Mouse (Mus musculus) intestine, embryonic 16.5 days (tissue): ENCODE measurements around the gene Mark2. TPM values are rescaled to one million over a fixed set of nuclear protein-coding genes. Genes with fewer than 3 reads are reported as not detected.

Experiments
- ATAC-seq: fragments of 200-750 bp; cut with Nextera tagmentation; 2 replicates; pipeline ENCODE4 v1.8.0; 2017; ENCODE audit warnings: moderate TSS enrichment, moderate library complexity
- H3K27ac ChIP-seq: fragments of 300-500 bp; sonication (generic); 2 replicates; pipeline ENCODE4 v1.5.1; 2014; ENCODE audit warnings: mild to moderate bottlenecking, low read length
- H3K27me3 ChIP-seq: fragments of 300-500 bp; sonication (generic); replicated peaks from 2 replicates; pipeline ENCODE4 v1.6.1; 2014; ENCODE audit warnings: low read length, control low read depth, mixed read lengths; ENCODE audit not compliant: control insufficient read depth, insufficient read depth
- H3K36me3 ChIP-seq: fragments of 300-500 bp; sonication (generic); 2 replicates; pipeline ENCODE4 v1.6.1; 2014; ENCODE audit warnings: low read length, control low read depth; ENCODE audit not compliant: control insufficient read depth, insufficient read depth
- H3K4me1 ChIP-seq: fragments of 300-500 bp; sonication (generic); 2 replicates; pipeline ENCODE4 v1.6.1; 2014; ENCODE audit warnings: low read length, control low read depth, mixed read lengths; ENCODE audit not compliant: control insufficient read depth, insufficient read depth
- H3K4me2 ChIP-seq: fragments of 300-500 bp; sonication (generic); 2 replicates; pipeline ENCODE4 v1.6.1; 2014; ENCODE audit warnings: low read depth, low read length, control low read depth
- H3K4me3 ChIP-seq: fragments of 300-500 bp; sonication (generic); 2 replicates; pipeline ENCODE4 v1.5.1; 2014; ENCODE audit warnings: mild to moderate bottlenecking, low read length
- H3K9ac ChIP-seq: fragments of 300-500 bp; sonication (generic); 2 replicates; pipeline ENCODE4 v1.6.1; 2014; ENCODE audit warnings: low read depth, low read length
- H3K9me3 ChIP-seq: fragments of 300-500 bp; sonication (generic); 2 replicates; pipeline ENCODE4 v1.6.1; 2016; ENCODE audit warnings: low read length, control low read depth; ENCODE audit not compliant: control insufficient read depth
- WGBS: fragments of 180-500 bp; shearing (Covaris S2); extraction: QIAGEN DNeasy Blood & Tissue Kit; methylation state at CpG from one replicate; pipeline ENCODE4 v1.1.7; 2014; 5-methylcytosine and 5-hydroxymethylcytosine counted together
- polyA plus RNA-seq: library from polyadenylated mRNA; unstranded; fragments of >200 nt; fragmentation: Nextera tagmentation; extraction: Ambion mirVana; gene quantifications from 2 replicates; pipeline ENCODE4 v1.2.1, GENCODE M21; 2015

Mark2 gene
- polyA plus RNA-seq, 1 experiment from 2014 or later, result 39.1 TPM

DNA sequence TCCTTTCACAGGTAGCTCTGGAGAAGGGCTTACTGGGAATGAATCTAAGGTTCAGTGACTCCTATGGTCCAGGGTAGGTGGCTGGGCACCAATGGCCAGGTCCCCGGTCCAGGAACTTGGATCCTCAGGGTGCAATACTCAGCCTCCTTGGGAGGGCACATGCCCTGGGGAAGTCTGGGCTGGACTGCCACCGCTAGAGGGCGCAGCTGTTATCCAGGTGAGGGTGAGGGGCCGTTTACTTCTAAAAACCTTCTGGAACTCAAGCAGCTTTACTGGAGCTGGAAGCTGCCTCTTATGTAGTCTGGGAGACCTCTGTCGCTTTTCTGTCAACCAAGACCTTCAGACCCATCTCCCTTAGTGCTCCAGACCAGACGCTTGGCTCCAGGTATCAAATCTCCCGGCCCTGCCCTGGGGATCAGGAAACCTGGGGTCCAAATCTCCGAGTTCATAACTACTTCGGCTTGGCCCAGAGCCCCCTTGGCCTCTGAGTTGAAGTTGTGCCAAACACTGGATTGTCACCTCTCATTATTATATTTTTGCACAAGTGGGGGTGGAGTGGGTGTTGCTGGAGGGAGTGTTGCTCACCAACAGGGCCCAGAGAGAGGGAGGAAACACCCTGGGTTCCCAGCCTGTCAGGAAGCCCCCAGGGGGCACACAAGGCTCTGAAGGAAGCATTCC is 77.4 kb downstream of the Mark2 start:
- WGBS, result 22% methylated on average over 9 of the region's 9 CpGs
- Histone ChIP-seq H3K4me1 (peaks cover 39% of the 10 kb centered on the region), H3K36me3 (no peaks in the 10 kb centered on the region), H3K9me3 (no peaks in the 10 kb centered on the region), H3K4me2 (no peak overlapping the region; the same call in 1 of the 2 replicates), H3K27me3 (no peaks in the 10 kb centered on the region), H3K9ac (peak overlapping the region; percentile 23; the same call in 1 of the 2 replicates), H3K27ac (no peak overlapping the region), H3K4me3 (no peak overlapping the region)
- ATAC-seq, result no peak

DNA sequence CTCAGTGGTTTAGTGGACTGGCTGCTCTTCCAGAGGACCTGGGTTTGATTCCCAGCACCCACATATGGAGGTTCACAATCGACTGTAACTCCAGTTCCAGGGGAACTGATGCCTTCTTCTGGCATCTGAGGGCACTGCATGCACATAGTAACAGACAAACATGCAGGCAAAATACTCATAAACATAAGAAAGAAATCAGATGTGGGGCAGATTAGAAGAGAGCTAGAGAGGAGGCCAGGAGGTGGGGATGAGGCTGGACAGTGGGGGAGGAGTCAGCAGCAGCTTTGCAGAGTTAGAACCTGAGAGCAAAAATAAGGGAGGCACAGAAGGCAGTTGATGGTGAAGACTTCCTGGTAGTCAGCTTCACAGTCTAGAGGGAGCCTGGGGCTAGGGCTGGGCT is 79.1 kb downstream of the Mark2 start:
- Histone ChIP-seq H3K9me3 (no peaks in the 10 kb centered on the region), H3K4me2 (no peak overlapping the region), H3K36me3 (no peaks in the 10 kb centered on the region), H3K9ac (no peak overlapping the region), H3K27ac (no peak overlapping the region), H3K4me3 (no peak overlapping the region), H3K4me1 (peaks cover 35% of the 10 kb centered on the region), H3K27me3 (no peaks in the 10 kb centered on the region)
- 85% methylated on average over 1 of the region's 1 CpGs for WGBS
- ATAC-seq, result no peak

DNA sequence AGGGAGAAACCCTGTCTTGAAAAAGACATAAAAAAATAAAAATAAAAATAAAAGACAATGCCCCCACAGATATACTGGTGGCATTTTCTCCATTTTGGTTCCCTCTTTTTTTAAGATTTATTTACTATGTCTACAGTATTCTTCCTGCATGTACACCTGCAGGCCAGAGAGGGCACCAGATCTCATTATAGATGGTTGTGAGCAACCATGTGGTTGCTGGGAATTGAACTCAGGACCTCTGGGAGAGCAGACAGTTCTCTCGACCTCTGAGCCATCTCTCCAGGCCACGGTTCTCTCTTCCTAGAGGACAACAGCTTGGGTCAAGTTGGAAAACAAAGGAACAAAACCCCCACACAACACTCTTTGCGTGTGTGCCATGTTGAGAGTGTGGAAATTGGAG is 79.7 kb downstream of the Mark2 start:
- WGBS, result 90% methylated on average over 3 of the region's 3 CpGs

DNA sequence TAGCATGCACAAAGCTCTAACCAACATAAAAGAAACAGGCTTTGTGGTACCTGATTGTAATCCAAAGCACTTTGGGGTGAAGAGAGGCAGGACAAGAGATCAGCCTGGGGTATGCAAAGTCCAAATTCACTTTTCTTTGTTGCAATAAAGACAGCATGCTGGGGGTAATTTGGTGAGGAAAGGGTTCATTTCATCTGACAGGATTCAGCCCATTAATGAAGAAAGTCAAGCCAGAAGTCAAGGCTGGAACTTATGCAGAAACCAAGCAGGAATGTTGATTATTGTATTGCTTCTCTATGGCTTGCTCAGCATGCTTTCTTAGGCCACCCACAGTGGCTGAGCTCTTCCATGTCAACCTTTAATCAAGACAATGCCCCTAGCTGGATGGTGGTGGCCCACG is 80.2 kb downstream of the Mark2 start:
- H3K27me3 ChIP-seq, result no peaks in the 10 kb centered on the region
- no peak overlapping the region for H3K4me2 ChIP-seq
- no peak overlapping the region for H3K27ac ChIP-seq
- H3K9ac ChIP-seq, result no peak overlapping the region
- WGBS, result 85% methylated on average over 1 of the region's 1 CpGs
- H3K9me3 ChIP-seq, result no peaks in the 10 kb centered on the region
- H3K4me3 ChIP-seq, result no peak overlapping the region
- H3K4me1 ChIP-seq, result peaks cover 24% of the 10 kb centered on the region
- no peaks in the 10 kb centered on the region for H3K36me3 ChIP-seq
- no peak for ATAC-seq

More for the DNA sequence above, 79.7 kb downstream of the Mark2 start:
- Histone ChIP-seq H3K9me3 (no peaks in the 10 kb centered on the region), H3K4me1 (peaks cover 29% of the 10 kb centered on the region), H3K4me2 (no peak overlapping the region), H3K27ac (no peak overlapping the region), H3K4me3 (no peak overlapping the region), H3K36me3 (no peaks in the 10 kb centered on the region), H3K9ac (no peak overlapping the region), H3K27me3 (no peaks in the 10 kb centered on the region)
- no peak for ATAC-seq

DNA sequence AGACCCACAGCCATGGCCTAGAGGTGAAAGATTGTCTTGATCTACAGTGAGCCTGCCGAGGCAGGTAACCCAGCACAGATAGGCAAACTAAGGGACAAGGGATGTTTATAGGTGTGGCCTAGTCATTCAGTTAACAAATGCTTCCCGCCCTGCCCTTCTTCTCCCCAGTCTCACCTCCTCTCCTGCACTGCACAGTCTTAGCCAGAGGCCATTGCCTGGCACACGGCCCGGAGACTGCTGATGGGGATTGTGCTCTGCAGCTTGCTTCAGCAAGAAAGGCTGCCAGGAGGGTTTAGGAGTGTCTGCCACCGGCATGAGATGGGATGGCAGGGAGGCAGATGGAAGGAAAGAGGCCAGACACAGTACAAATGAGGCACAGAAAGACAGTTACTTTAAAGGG is 83.8 kb downstream of the Mark2 start:
- Histone ChIP-seq H3K4me3 (no peak overlapping the region), H3K4me2 (no peak overlapping the region), H3K27me3 (no peaks in the 10 kb centered on the region), H3K4me1 (no peaks in the 10 kb centered on the region), H3K9me3 (no peaks in the 10 kb centered on the region), H3K9ac (no peak overlapping the region), H3K36me3 (no peaks in the 10 kb centered on the region), H3K27ac (no peak overlapping the region)
- no peak for ATAC-seq
- 73% methylated on average over 5 of the region's 5 CpGs for WGBS

DNA sequence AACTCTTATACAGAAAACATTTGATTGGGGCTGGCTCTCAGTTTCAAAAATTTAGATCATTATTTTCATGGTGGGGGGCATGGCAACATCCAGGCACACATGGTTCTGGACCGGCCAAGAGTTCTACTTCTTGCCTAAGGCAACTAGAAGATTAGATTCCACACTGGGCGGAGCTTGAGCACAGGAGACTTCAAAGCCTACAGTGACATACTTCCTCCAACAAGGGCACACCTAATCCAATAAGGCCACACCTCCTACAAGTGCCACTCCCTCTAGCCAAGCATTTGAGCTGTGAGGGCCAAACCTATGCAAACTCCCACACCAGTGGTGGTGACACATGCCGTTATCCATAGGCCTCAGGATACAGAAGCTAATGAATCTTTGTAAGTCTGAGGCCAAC is 95.6 kb downstream of the Mark2 start:
- H3K9ac ChIP-seq, result no peak overlapping the region
- 74% methylated on average over 3 of the region's 3 CpGs for WGBS
- no peaks in the 10 kb centered on the region for H3K27me3 ChIP-seq
- H3K27ac ChIP-seq, result no peak overlapping the region
- no peaks in the 10 kb centered on the region for H3K4me1 ChIP-seq
- no peaks in the 10 kb centered on the region for H3K36me3 ChIP-seq
- no peak overlapping the region for H3K4me3 ChIP-seq
- no peak overlapping the region for H3K4me2 ChIP-seq
- no peaks in the 10 kb centered on the region for H3K9me3 ChIP-seq
- 0 out of 2 replicates have a peak, but pooled peaks have one; percentile 20 for ATAC-seq

DNA sequence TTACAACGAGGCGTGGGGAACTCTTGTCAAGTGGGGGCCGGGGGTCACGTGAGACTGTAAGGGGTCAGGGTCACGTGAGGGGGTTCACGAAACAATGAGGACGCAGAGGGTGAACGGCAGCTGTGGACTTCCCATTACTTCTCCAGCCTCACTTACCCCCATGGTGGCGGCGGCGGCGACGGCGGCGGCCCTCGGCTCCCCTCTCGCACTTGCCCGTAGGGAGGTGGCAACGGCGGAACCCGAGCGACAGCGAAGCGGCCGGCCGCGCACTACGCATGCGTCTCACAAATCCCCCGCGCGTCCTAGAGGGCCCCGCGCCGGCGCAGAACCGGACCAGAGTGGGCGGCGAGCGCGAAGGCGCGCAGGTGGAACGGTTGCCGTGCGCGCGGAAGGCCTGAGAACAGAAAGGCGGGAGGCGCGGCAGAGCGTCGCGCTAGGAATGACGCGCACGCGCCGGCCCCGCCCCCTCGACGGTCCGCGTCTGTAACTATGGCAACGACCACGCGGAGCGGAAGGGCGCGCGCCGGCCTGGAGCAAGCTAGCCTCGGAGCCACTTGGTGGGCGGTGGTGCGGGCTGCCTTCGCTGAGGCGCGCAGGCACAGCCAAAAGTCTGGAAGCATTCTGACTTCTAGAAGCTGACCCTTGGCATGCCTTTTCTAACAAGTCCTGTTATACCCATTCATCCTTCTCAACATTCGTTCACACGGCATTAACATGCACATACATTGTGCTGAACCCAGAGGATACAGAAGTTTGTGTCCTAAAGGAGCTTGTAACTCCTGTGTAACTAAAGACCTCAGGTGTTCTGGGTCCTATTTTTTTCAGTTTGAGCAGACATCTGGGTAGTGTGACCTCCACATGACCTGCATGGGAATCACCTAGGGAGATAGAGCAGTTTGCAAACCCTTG is 100.6 kb downstream of the Mark2 start, which contains the start of gene Naa40:
Gene Naa40, minus strand, starts transcription at position 402 of the 909 bp plus-strand sequence.
- peak within 1 kb of the TSS; percentile 84 for H3K9ac ChIP-seq
- peak within 1 kb of the TSS; percentile 77 for H3K27ac ChIP-seq
- H3K4me3 ChIP-seq, result peak within 1 kb of the TSS; percentile 73
- WGBS, result under 1% methylated on average over 78 of the region's 80 CpGs
- no peaks in the 10 kb centered on the region for H3K9me3 ChIP-seq
- no peaks in the 10 kb centered on the region for H3K36me3 ChIP-seq
- peaks cover 3% of the 10 kb centered on the region; the same call in 1 of the 2 replicates for H3K4me1 ChIP-seq
- no peaks in the 10 kb centered on the region for H3K27me3 ChIP-seq
- H3K4me2 ChIP-seq, result peak within 1 kb of the TSS; percentile 77
- ATAC-seq, result peak; percentile 97

DNA sequence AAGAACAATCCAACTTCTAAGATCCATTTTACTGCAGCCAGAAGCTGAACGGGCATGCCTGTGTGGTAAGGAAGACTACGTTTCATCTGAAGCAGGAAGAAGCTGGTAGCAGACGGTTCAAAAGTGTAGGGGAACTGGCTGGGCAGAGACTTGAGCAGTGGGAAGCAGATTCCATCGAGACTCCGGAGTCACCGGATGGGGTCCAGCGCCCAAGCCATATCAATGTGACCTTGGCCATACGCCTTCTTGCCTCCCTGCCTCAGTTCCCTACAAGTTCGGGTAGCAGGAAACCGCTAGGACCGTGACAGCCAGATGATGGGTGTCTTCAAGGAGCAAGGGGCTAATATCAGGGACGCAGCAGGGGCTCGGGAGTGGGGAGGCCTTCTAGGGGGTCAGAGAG is 101.4 kb downstream of the Mark2 start:
- no peaks in the 10 kb centered on the region for H3K36me3 ChIP-seq
- H3K27ac ChIP-seq, result peak overlapping the region; percentile 77
- H3K27me3 ChIP-seq, result no peaks in the 10 kb centered on the region
- H3K9ac ChIP-seq, result peak overlapping the region; percentile 84
- H3K4me3 ChIP-seq, result peak overlapping the region; percentile 73
- peaks cover 3% of the 10 kb centered on the region; the same call in 1 of the 2 replicates for H3K4me1 ChIP-seq
- ATAC-seq, result 0 out of 2 replicates have a peak, but pooled peaks have one; percentile 1
- no peaks in the 10 kb centered on the region for H3K9me3 ChIP-seq
- under 1% methylated on average over 13 of the region's 13 CpGs for WGBS
- peak overlapping the region; percentile 77 for H3K4me2 ChIP-seq

DNA sequence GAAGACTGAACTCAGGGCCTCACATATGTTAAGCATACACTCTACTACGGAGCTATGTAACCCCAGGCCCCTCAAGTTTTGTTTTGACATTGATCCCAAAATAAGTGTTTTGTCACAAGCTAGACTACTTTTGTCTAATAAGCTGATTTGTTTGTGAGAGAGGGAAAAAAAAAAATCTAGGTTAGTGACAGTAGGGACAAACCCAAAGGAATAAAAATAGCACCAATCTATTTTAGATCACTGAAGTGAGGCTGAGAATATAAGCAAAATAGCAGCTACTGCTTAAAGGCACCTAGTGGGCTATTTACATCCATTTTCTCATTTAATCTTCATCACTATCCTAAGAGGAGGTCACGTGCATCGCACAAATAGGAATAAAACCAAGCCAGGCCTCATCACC is 102.1 kb downstream of the Mark2 start:
- peak overlapping the region; percentile 84; the same call in 1 of the 2 replicates for H3K9ac ChIP-seq
- no peak for ATAC-seq
- H3K27ac ChIP-seq, result no peak overlapping the region
- H3K4me1 ChIP-seq, result peaks cover 3% of the 10 kb centered on the region; the same call in 1 of the 2 replicates
- peak overlapping the region; percentile 77 for H3K4me2 ChIP-seq
- no peaks in the 10 kb centered on the region for H3K27me3 ChIP-seq
- no peaks in the 10 kb centered on the region for H3K9me3 ChIP-seq
- WGBS, result 88% methylated on average over 3 of the region's 3 CpGs
- peak overlapping the region; percentile 73; the same call in 1 of the 2 replicates for H3K4me3 ChIP-seq
- no peaks in the 10 kb centered on the region for H3K36me3 ChIP-seq
